Mouse (Mus musculus) midbrain, embryonic 16.5 days (tissue): ENCODE measurements around the gene Hnrnpll. TPM values are rescaled to one million over a fixed set of nuclear protein-coding genes. Genes with fewer than 3 reads are reported as not detected.

Experiments
- ATAC-seq: fragments of 200-750 bp; cut with Nextera tagmentation; 2 replicates; pipeline ENCODE4 v1.8.0; 2017; ENCODE audit warnings: moderate TSS enrichment
- H3K27ac ChIP-seq: fragments of 300-500 bp; sonication (generic); 2 replicates; pipeline ENCODE4 v1.5.1; 2014; ENCODE audit warnings: mild to moderate bottlenecking, low read length, mixed read lengths
- H3K27me3 ChIP-seq: fragments of 300-500 bp; sonication (generic); 2 replicates; pipeline ENCODE4 v1.6.1; 2014; ENCODE audit warnings: low read depth, low read length, mixed read lengths; ENCODE audit not compliant: control insufficient read depth, insufficient read depth
- H3K36me3 ChIP-seq: fragments of 300-500 bp; sonication (generic); 2 replicates; pipeline ENCODE4 v1.6.1; 2014; ENCODE audit warnings: mild to moderate bottlenecking, low read length, moderate library complexity, mixed read lengths; ENCODE audit not compliant: control insufficient read depth, insufficient read depth
- H3K4me1 ChIP-seq: fragments of 300-500 bp; sonication (generic); 2 replicates; pipeline ENCODE4 v1.6.1; 2014; ENCODE audit warnings: mild to moderate bottlenecking, low read length, mixed read lengths; ENCODE audit not compliant: control insufficient read depth, insufficient read depth
- H3K4me2 ChIP-seq: fragments of 300-500 bp; sonication (generic); 2 replicates; pipeline ENCODE4 v1.6.1; 2014; ENCODE audit warnings: mild to moderate bottlenecking, low read length, mixed read lengths
- H3K4me3 ChIP-seq: fragments of 300-500 bp; sonication (generic); 2 replicates; pipeline ENCODE4 v1.5.1; 2014; ENCODE audit warnings: low read depth, mild to moderate bottlenecking, low read length, moderate library complexity, mixed read lengths
- H3K9ac ChIP-seq: fragments of 300-500 bp; sonication (generic); 2 replicates; pipeline ENCODE4 v1.6.1; 2014; ENCODE audit warnings: low read depth, low read length, mixed read lengths
- H3K9me3 ChIP-seq: fragments of 300-500 bp; sonication (generic); replicated peaks from 2 replicates; pipeline ENCODE4 v1.6.1; 2014; ENCODE audit warnings: mild to moderate bottlenecking, low read length, mixed read lengths; ENCODE audit not compliant: control insufficient read depth, poor library complexity, severe bottlenecking
- WGBS: fragments of 180-500 bp; shearing (Covaris S2); extraction: QIAGEN DNeasy Blood & Tissue Kit; methylation state at CpG from one replicate; pipeline ENCODE4 v1.1.7; 2014; 5-methylcytosine and 5-hydroxymethylcytosine counted together
- polyA plus RNA-seq: library from polyadenylated mRNA; unstranded; fragments of >200 nt; fragmentation: Nextera tagmentation; extraction: Ambion mirVana; gene quantifications from 2 replicates; pipeline ENCODE4 v1.2.1, GENCODE M21; 2015

Gene Hnrnpll
- polyA plus RNA-seq, 1 experiment from 2014 or later, result 53.9 TPM

- 60% methylated on average over 12 of the region's 12 CpGs for WGBS
- no peak for ATAC-seq
- no peak overlapping the region for H3K4me2 ChIP-seq
- no peak overlapping the region for H3K9ac ChIP-seq
- no peaks in the 10 kb centered on the region for H3K9me3 ChIP-seq
- H3K27ac ChIP-seq, result no peak overlapping the region
- no peaks in the 10 kb centered on the region for H3K27me3 ChIP-seq
- H3K36me3 ChIP-seq, result no peaks in the 10 kb centered on the region
- H3K4me3 ChIP-seq, result no peak overlapping the region
- H3K4me1 ChIP-seq, result peaks cover 3% of the 10 kb centered on the region; the same call in 1 of the 2 replicates
Measured at GRCm38 (mm10) chr17:79981758-79982481, 80.2 kb downstream of the Hnrnpll start.

GRCm38 (mm10) chr17:79981348-79981747, 80.8 kb downstream of the Hnrnpll start:
- Histone ChIP-seq H3K36me3 (no peaks in the 10 kb centered on the region), H3K27me3 (no peaks in the 10 kb centered on the region), H3K4me2 (no peak overlapping the region), H3K4me3 (no peak overlapping the region), H3K9ac (no peak overlapping the region), H3K27ac (no peak overlapping the region), H3K9me3 (no peaks in the 10 kb centered on the region), H3K4me1 (peaks cover 4% of the 10 kb centered on the region)
- WGBS, result 72% methylated on average over 6 of the region's 6 CpGs
- no peak for ATAC-seq

- H3K27ac ChIP-seq, result no peak overlapping the region
- 80% methylated on average over 10 of the region's 10 CpGs for WGBS
- H3K27me3 ChIP-seq, result no peaks in the 10 kb centered on the region
- H3K4me1 ChIP-seq, result peaks cover 10% of the 10 kb centered on the region
- no peak overlapping the region for H3K4me3 ChIP-seq
- H3K9me3 ChIP-seq, result no peaks in the 10 kb centered on the region
- H3K9ac ChIP-seq, result no peak overlapping the region
- ATAC-seq, result no peak
- H3K4me2 ChIP-seq, result no peak overlapping the region
- no peaks in the 10 kb centered on the region for H3K36me3 ChIP-seq
Measured at GRCm38 (mm10) chr17:79980421-79981120, 81.6 kb downstream of the Hnrnpll start.

Other genes with a start within 250 kb of the Hnrnpll start
- gene Atl2, start 166.2 kb downstream of the Hnrnpll start, polyA plus RNA-seq, result 38.3 and 39.2 TPM in 2 replicates
- 1.4 and 2.0 TPM in 2 replicates for gene Galm, start 65.1 kb upstream of the Hnrnpll start, polyA plus RNA-seq
- 395 and 441 TPM in 2 replicates for gene Srsf7, start 145.0 kb upstream of the Hnrnpll start, polyA plus RNA-seq
- gene Ttc39d, start 145.1 kb upstream of the Hnrnpll start, polyA plus RNA-seq, result 0.11 and 0.30 TPM in 2 replicates
- 17.2 and 18.2 TPM in 2 replicates for gene Gemin6, start 162.1 kb upstream of the Hnrnpll start, polyA plus RNA-seq
- gene Morn2, start 227.9 kb upstream of the Hnrnpll start, polyA plus RNA-seq, result 48.7 and 48.8 TPM in 2 replicates
- 57.0 and 59.4 TPM in 2 replicates for gene Dhx57, start 228.1 kb upstream of the Hnrnpll start, polyA plus RNA-seq
- gene Arhgef33, start 245.1 kb upstream of the Hnrnpll start, polyA plus RNA-seq, result 0.92 and 2.2 TPM in 2 replicates